Mouse (Mus musculus) fat pad, adult 2 months (tissue): Measurements from ENCODE around the gene Sbk1.
"Not testable (repeated sequence)": the region's sequence is repeated elsewhere in the genome, so short reads cannot be mapped to it uniquely, and the experiment has no call there.

Source experiments
- DNase-seq: peaks from one replicate; pipeline ENCODE4 v3.0.0-alpha.2; 2011; ENCODE audit warnings: low read depth, low spot score; ENCODE audit errors: extremely low read depth

The Sbk1 gene

DNA sequence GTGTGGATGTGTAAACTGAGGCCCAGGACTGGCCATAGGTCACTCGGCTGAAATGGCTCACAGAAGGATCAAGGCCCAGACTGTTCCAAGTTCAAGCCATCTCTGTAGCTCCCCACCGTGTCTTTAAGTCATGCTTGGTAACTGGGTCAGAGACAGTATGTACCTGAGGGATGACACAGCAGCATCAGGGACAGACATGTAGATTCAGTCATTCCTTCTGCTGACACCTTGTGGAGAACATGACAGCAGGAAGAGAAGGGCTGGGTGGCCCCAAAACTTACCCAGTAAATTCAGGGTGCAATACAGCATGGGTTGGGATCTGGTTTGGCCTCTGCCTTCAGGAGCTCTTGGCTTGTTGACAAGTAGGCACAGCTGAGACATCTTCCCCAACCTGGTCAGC is 13.9 kb downstream of the Sbk1 start:
- DNase-seq: no peak

- DNase-seq: no peak
These were observed 15.2 kb downstream of the Sbk1 start for GRCm38 (mm10) chr7:126287493-126288103.

- no peak for DNase-seq
These were observed 15.7 kb downstream of the Sbk1 start for GRCm38 (mm10) chr7:126288104-126288497.

GRCm38 (mm10) chr7:126288571-126289091 is 16.2 kb downstream of the Sbk1 start:
- DNase-seq: no peak

- no peak for DNase-seq
These were observed 17.0 kb downstream of the Sbk1 start for GRCm38 (mm10) chr7:126289371-126289770.

GRCm38 (mm10) chr7:126289956-126290355 is 17.5 kb downstream of the Sbk1 start:
- DNase-seq: no peak

DNA sequence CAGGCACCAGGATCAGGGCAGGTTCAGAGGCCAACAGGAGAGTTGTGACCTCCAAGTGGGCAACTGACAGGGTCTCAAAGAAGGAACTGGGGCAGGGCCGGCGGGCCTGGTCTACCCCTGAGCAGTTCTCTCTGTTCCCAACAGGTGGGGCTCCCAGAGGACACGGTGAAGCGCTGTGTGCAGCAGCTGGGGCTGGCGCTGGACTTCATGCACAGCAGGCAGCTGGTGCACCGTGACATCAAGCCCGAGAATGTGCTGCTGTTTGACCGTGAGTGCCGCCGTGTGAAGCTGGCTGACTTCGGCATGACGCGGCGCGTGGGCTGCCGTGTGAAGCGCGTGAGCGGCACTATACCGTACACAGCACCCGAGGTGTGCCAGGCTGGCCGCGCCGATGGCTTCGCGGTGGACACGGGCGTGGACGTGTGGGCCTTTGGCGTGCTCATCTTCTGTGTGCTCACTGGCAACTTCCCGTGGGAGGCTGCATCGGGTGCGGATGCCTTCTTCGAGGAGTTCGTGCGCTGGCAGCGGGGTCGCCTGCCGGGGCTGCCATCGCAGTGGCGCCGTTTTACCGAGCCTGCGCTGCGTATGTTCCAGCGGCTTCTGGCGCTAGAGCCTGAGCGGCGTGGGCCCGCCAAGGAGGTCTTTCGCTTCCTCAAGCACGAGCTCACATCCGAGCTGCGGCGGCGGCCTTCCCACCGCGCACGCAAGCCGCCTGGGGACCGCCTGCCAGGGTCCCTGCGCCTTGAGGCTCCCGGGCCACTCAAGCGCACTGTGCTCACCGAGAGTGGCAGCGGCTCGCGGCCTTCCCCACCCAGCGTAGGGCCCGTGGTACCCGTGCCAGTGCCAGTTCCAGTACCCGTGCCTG is 19.5 kb downstream of the Sbk1 start:
- DNase-seq: no peak

GRCm38 (mm10) chr7:126293091-126293490 is 20.7 kb downstream of the Sbk1 start:
- no peak for DNase-seq

GRCm38 (mm10) chr7:126297579-126298460 is 25.4 kb downstream of the Sbk1 start:
- DNase-seq: no peak

GRCm38 (mm10) chr7:126298856-126299255 is 26.4 kb downstream of the Sbk1 start:
- DNase-seq: no peak

GRCm38 (mm10) chr7:126301831-126302230 is 29.4 kb downstream of the Sbk1 start:
- not testable (repeated sequence) for DNase-seq

DNA sequence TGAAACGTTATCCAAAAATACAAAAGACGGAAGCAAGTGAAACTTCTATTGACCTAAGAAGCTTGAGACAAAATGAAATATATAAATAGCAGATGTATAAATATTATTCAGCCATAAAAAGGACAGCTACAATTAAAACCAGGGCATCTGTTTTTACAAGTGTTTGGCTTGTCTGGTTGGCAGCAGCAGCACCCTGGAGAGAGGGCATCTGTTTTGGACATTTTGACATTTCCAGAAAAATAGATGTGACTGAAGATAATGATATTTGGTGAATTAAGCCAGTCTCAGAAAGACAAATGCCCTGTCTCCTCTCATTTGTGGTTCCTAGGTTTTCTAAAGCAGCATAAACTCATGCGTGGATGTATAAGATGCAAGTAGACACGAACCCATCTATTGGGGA is 39.4 kb downstream of the Sbk1 start:
- DNase-seq: no peak

- no peak for DNase-seq
These were observed 40.9 kb downstream of the Sbk1 start for GRCm38 (mm10) chr7:126313309-126313708.

- no peak for DNase-seq
These were observed 41.9 kb downstream of the Sbk1 start for GRCm38 (mm10) chr7:126314273-126314672.

DNA sequence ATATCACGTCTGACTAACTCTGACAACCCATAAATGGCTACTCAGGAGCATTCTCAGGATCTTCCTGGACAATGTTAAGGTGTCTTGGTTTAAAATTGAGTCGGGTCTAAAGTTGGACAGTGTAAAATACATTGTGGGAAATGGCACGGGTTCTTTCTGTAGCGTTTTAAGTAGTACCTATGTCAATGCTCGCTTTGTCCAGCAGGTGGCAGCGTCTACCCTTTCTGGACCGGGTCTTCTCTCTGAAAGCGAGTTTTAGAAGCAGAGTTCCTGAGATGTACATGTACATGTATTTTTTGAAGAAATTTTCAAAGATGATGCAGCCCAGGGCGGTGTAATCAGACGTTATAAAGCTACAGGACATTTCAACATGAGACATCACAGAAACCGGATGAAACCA is 51.3 kb downstream of the Sbk1 start:
- no peak for DNase-seq

DNA sequence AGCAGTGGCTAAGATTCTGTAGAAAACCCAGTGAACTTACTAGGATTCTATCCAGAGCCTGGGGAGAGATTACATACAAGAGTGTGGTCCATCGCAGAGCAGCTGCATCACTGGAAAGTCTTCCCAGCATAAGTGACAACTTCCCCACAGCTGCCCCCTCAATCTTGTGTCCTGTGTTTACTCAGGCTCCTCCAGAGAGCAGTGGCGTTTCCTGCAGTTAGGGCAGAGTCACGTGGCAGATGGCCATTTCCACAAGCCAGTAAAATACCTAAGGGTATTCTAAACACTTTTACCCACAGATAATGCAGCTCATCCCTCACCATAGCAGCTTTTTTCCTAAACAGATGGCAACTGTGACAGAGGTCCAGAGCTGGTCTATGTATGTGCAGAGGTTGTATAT is 52.4 kb downstream of the Sbk1 start:
- no peak for DNase-seq

DNA sequence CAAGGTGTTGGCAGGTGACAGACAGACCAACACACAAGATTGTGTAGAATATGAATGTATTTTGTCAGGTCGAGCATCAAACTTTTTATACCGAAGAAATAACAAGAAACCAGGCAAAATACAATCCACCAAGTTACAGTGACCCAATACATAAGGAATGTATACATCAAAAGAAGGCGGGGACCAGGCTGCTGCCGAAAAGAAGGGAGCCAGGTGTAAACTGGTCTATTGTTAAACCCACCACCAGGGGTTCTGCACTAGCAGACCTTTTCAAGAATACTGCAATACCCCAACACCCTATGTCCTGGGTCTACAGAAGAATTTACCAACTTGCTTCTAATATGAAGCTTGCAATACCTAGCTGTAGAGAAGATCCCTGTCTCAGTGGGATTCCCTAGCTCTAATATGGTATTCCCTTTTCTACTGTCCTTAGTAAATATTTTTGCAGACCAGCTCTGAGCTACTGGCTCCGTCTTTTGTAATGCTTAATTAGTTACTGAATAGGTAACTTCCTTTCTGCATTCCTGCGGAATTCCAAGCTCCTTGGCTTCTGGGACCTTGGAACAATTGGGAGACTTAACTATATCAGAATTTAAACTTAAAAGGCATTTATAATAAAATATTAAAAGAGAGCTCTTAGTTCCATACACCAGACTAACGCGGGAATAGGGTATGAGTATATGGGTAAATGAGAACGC is 53.3 kb downstream of the Sbk1 start:
- DNase-seq: not testable (repeated sequence)

DNA sequence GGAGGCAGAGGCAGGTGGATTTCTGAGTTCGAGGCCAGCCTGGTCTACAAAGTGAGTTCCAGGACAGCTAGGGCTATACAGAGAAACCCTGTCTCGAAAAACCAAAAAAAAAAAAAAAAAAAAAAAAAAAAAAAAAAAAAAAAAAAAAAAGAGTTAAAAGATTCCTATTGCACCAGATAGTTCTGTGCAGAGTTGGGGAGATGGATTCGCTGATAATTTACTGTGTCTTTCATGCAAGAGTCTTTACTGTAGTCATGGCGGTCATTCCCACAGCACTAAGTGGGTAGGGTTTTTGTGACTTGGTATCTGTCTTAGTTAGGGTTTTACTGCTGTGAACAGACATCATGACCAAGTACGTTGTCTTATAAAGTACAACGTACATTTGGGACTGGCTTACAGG is 56.4 kb downstream of the Sbk1 start:
- DNase-seq: not testable (repeated sequence)

DNA sequence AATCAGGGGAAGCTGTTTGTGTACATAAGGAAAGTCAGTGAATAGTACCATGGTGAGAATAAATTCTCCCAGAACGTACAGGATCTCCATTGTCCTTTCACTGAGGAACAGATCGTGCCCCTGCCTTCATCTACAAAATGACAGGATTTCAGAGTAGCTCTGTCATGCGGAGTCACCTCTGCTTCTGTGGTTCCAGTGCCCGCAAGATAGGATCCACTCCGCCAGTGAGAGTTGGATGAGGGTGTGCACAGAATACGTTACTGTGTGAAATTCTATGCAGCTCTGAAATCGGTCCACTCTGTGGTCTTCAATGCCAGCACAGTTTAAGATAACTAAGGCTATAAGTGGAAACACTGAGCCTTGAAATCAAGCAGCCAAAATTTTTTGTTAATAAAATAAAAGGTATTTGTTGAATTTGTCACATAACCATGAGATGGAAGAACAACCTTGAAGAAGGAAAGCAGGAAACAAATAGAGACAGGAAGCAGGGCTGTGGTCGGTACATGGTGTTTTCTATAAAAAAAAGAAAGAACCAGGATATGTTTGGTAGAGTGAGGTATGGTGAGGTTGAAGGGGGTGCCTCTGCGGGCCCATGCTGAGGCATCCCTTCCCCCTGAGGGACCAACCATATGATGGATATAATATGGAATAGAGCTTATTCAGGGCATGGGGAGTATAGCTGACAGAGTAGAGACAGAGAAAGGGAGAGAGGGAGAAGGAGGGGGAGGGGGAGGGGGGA is 57.7 kb downstream of the Sbk1 start:
- DNase-seq: no peak

GRCm38 (mm10) chr7:126330693-126331092 is 58.3 kb downstream of the Sbk1 start:
- no peak for DNase-seq
